ENCODE assay signal across 9 mouse cellular contexts in genomic region chr9:25519193-25519592, GRCm38 (mm10). TPM values are rescaled to one million over a fixed set of nuclear protein-coding genes. Genes with fewer than 3 reads are reported as not detected.
A peak's percentile ranks its signal among the peaks of the same experiment; 100 is the strongest.
DNase-seq lines count a peak whose midpoint lies in the region; ATAC-seq lines count a peak whose summit lies in the region.
"Had no signal": no experiment of that assay in that cellular context is flagged by ENCODE, and none has a peak within 500 bp of the region (broad histone marks: within the 10 kb centered on the region; RNA-seq: fewer than 3 reads in every experiment).

No protein-coding gene starts in this region.

- ATAC-seq in cerebellum, adult (ENCODE audit: insufficient number of reproducible peaks, low FRiP score, low TSS enrichment), result peak; percentile 60
- ATAC-seq in hematopoietic stem cell, adult 5-6 weeks (replicated peaks in 1 of 2; ENCODE audit: insufficient read depth in 1 of 2, low FRiP score in 2 of 2, low TSS enrichment in 1 of 2, low read depth in 1 of 2, poor library complexity in 2 of 2, severe bottlenecking in 2 of 2), result peak; percentile 1 to 24; a peak in 1 of 4 replicates

- intact Hi-C loops in left cerebral cortex, postnatal 4 days (cut with DNase I), result no loop called here

- DNase-seq in cerebellum, postnatal 4 days (ENCODE audit: low spot score in 2 of 2), result no peak
- DNase-seq in left cerebral cortex, postnatal 4 days, result peak; percentile 11
- no peak for DNase-seq in left cerebral cortex, adult 11 months (ENCODE audit: low spot score)
- DNase-seq in gastrocnemius, adult 8-10 months (ENCODE audit: low spot score in 2 of 2), result peak; percentile 39 to 56
- no peak for DNase-seq in thymus, adult 18-20 months
- DNase-seq in left cerebral cortex, adult 18-20 months (ENCODE audit: low spot score in 2 of 2), result no peak
- DNase-seq: right cerebral cortex, postnatal 25 days had no signal

RNA-seq across cellular contexts. Expression of gene Eepd1, which starts 37.8 kb away (rescaled TPM):
- total RNA-seq in left cerebral cortex, postnatal 4 days (2021), result 10 to 100 TPM; 17.2 to 17.5 TPM
- 100 to 1,000 TPM; 116 to 150 (median 135) TPM for total RNA-seq in gastrocnemius, adult 8-10 months (2022)
- total RNA-seq in hematopoietic stem cell, adult 5-6 weeks (2017), result 10.7 and 12.8 TPM in 2 replicates
- total RNA-seq in left cerebral cortex, adult 18-20 months (2021), result 10 to 100 TPM; 23.6 to 23.8 TPM

Comparison
In these comparisons a context has a peak if more than half of its experiments do, and no peak if none do; other contexts are left out.
1. DNase-seq: peak in left cerebral cortex, postnatal 4 days (single experiment) and gastrocnemius, adult 8-10 months (2 of 2); none in cerebellum, postnatal 4 days (0 of 2), left cerebral cortex, adult 11 months (single experiment), thymus, adult 18-20 months (0 of 2) and left cerebral cortex, adult 18-20 months (0 of 2).